Mouse (Mus musculus): ENCODE data around the gene Adk. TPM values are rescaled to one million over a fixed set of nuclear protein-coding genes. Genes with fewer than 3 reads are reported as not detected.

Gene Adk
- total and polyA plus RNA-seq, 3 experiments = 69.0 to 479 (median 102) TPM

DNA sequence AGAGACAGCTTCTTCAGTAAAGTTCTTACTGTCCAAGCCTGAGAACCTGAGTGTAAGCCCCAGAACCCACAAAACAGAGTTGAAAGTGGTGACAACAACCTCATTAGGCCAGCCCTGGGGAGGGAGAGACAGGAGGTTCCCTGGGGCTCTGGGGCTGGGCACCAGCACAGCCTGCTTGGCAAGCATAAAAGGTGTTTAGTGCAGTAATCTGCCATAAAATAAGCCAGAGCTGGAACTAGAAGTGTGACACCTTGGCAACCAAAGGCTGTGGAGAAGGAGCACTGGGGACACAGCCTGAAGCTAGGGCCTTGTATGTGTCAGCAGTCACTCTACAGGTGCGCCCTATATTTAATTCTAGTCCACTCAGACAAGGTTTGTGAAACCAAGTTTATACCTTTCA, 252.4 kb downstream of the Adk start:
- no peak overlapping the region for H3K9ac ChIP-seq (ENCODE audit: control insufficient read depth, low read depth, low read length, poor library complexity, severe bottlenecking)
- H3K4me3 ChIP-seq (ENCODE audit: control insufficient read depth in 1 of 2, insufficient read depth in 1 of 2, low read depth in 2 of 2, low read length in 2 of 2) = no peak overlapping the region
- H3K79me2 ChIP-seq (ENCODE audit: control insufficient read depth, insufficient read depth, low read length, poor library complexity) = no peaks in the 10 kb centered on the region
- H3K4me1 ChIP-seq (ENCODE audit: control insufficient read depth in 1 of 2, insufficient read depth in 2 of 2, low read length in 2 of 2) = no peaks in the 10 kb centered on the region
- no peak overlapping the region for H3K27ac ChIP-seq (ENCODE audit: control insufficient read depth, low read depth, low read length)
- H3K27me3 ChIP-seq (ENCODE audit: control insufficient read depth in 1 of 2, insufficient read depth in 2 of 2, low read length in 2 of 2) = no peaks in the 10 kb centered on the region
- no peak for DNase-seq (ENCODE audit: low read depth, low spot score)
- no peaks in the 10 kb centered on the region; a peak in 1 of 4 replicates for H3K36me3 ChIP-seq (ENCODE audit: control insufficient read depth in 1 of 2, insufficient read depth in 2 of 2, low read length in 2 of 2)
- TF ChIP-seq SMC3 (IDR thresholded peaks at IDR 0.05; ENCODE audit: low read depth, low read length) = no peak
- no peak for TF ChIP-seq USF1 (IDR thresholded peaks at IDR 0.05; ENCODE audit: low read depth, low read length)
- no peak for TF ChIP-seq HCFC1 (IDR thresholded peaks at IDR 0.05; ENCODE audit: low read depth, low read length)
- TF ChIP-seq NRF1 (IDR thresholded peaks at IDR 0.05; ENCODE audit: insufficient read depth, low read depth, low read length, poor library complexity, severe bottlenecking) = no peak
- TF ChIP-seq MXI1 (IDR thresholded peaks at IDR 0.05; ENCODE audit: low read depth, low read length) = no peak
- TF ChIP-seq E2F4 (IDR thresholded peaks at IDR 0.05; ENCODE audit: borderline replicate concordance, low read depth, low read length) = no peak
- TF ChIP-seq TAL1 (IDR thresholded peaks at IDR 0.05; ENCODE audit: low read length) = no peak
- no peak for TF ChIP-seq POLR2AphosphoS5 (IDR thresholded peaks at IDR 0.05; ENCODE audit: borderline replicate concordance, low read depth, low read length)
- no peak for TF ChIP-seq RAD21 (IDR thresholded peaks at IDR 0.05; ENCODE audit: low read depth, low read length)
- no peak for TF ChIP-seq ZMIZ1 (IDR thresholded peaks at IDR 0.05; ENCODE audit: low read depth, low read length)
- no peaks in the 10 kb centered on the region for H3K9me3 ChIP-seq (replicated peaks; ENCODE audit: insufficient read depth, low read length)

GRCm38 (mm10) chr14:21308349-21308936, 256.1 kb downstream of the Adk start:
- DNase-seq (ENCODE audit: low read depth, low spot score) = no peak
- Histone ChIP-seq H3K4me3 (ENCODE audit: control insufficient read depth in 1 of 2, insufficient read depth in 1 of 2, low read depth in 2 of 2, low read length in 2 of 2) (no peak overlapping the region), H3K9ac (ENCODE audit: control insufficient read depth, low read depth, low read length, poor library complexity, severe bottlenecking) (no peak overlapping the region), H3K27ac (ENCODE audit: control insufficient read depth, low read depth, low read length) (no peak overlapping the region), H3K27me3 (ENCODE audit: control insufficient read depth in 1 of 2, insufficient read depth in 2 of 2, low read length in 2 of 2) (no peaks in the 10 kb centered on the region), H3K9me3 (replicated peaks; ENCODE audit: insufficient read depth, low read length) (no peaks in the 10 kb centered on the region; the same call in 1 of the 2 replicates), H3K4me1 (ENCODE audit: control insufficient read depth in 1 of 2, insufficient read depth in 2 of 2, low read length in 2 of 2) (no peaks in the 10 kb centered on the region), H3K79me2 (ENCODE audit: control insufficient read depth, insufficient read depth, low read length, poor library complexity) (no peaks in the 10 kb centered on the region), H3K36me3 (ENCODE audit: control insufficient read depth in 1 of 2, insufficient read depth in 2 of 2, low read length in 2 of 2) (peaks cover 0 to 2% of the 10 kb centered on the region in 2 experiments; a peak in 2 of 4 replicates)
- TF ChIP-seq ETS1 (IDR thresholded peaks at IDR 0.05; ENCODE audit: low read depth, low read length) = no peak
- TF ChIP-seq JUND (IDR thresholded peaks at IDR 0.05; ENCODE audit: low read depth, low read length) = no peak
- TF ChIP-seq CHD1 (IDR thresholded peaks at IDR 0.05; ENCODE audit: low read depth, low read length) = no peak
- no peak for TF ChIP-seq CTCF (IDR thresholded peaks at IDR 0.05 in 2 of 3, conservative IDR thresholded peaks at IDR 0.05 in 1 of 3; ENCODE audit: control insufficient read depth in 1 of 3, insufficient read depth in 1 of 3, low read depth in 2 of 3, low read length in 3 of 3, poor library complexity in 1 of 3, severe bottlenecking in 1 of 3)
- no peak for TF ChIP-seq E2F4 (IDR thresholded peaks at IDR 0.05; ENCODE audit: borderline replicate concordance, low read depth, low read length)
- no peak for TF ChIP-seq POLR2AphosphoS2 (IDR thresholded peaks at IDR 0.05; ENCODE audit: low read length)
- no peak for TF ChIP-seq NRF1 (IDR thresholded peaks at IDR 0.05; ENCODE audit: insufficient read depth, low read depth, low read length, poor library complexity, severe bottlenecking)
- no peak for TF ChIP-seq USF1 (IDR thresholded peaks at IDR 0.05; ENCODE audit: low read depth, low read length)
- no peak for TF ChIP-seq RAD21 (IDR thresholded peaks at IDR 0.05; ENCODE audit: low read depth, low read length)
- TF ChIP-seq HCFC1 (IDR thresholded peaks at IDR 0.05; ENCODE audit: low read depth, low read length) = no peak
- TF ChIP-seq TBP (IDR thresholded peaks at IDR 0.05; ENCODE audit: low read depth, low read length) = no peak
